Mouse (Mus musculus) midbrain, embryonic 16.5 days (tissue): Measurements from ENCODE around the gene Npas2. TPM values are rescaled to one million over a fixed set of nuclear protein-coding genes. Genes with fewer than 3 reads are reported as not detected.
A peak's percentile ranks its signal among the peaks of the same experiment; 100 is the strongest.

Experiments used
- ATAC-seq: fragments of 200-750 bp; cut with Nextera tagmentation; 2 replicates; pipeline ENCODE4 v1.8.0; 2017; ENCODE audit warnings: moderate TSS enrichment
- H3K27ac ChIP-seq: fragments of 300-500 bp; sonication (generic); 2 replicates; pipeline ENCODE4 v1.5.1; 2014; ENCODE audit warnings: mild to moderate bottlenecking, low read length, mixed read lengths
- H3K27me3 ChIP-seq: fragments of 300-500 bp; sonication (generic); 2 replicates; pipeline ENCODE4 v1.6.1; 2014; ENCODE audit warnings: low read depth, low read length, mixed read lengths; ENCODE audit not compliant: control insufficient read depth, insufficient read depth
- H3K36me3 ChIP-seq: fragments of 300-500 bp; sonication (generic); 2 replicates; pipeline ENCODE4 v1.6.1; 2014; ENCODE audit warnings: mild to moderate bottlenecking, low read length, moderate library complexity, mixed read lengths; ENCODE audit not compliant: control insufficient read depth, insufficient read depth
- H3K4me1 ChIP-seq: fragments of 300-500 bp; sonication (generic); 2 replicates; pipeline ENCODE4 v1.6.1; 2014; ENCODE audit warnings: mild to moderate bottlenecking, low read length, mixed read lengths; ENCODE audit not compliant: control insufficient read depth, insufficient read depth
- H3K4me2 ChIP-seq: fragments of 300-500 bp; sonication (generic); 2 replicates; pipeline ENCODE4 v1.6.1; 2014; ENCODE audit warnings: mild to moderate bottlenecking, low read length, mixed read lengths
- H3K4me3 ChIP-seq: fragments of 300-500 bp; sonication (generic); 2 replicates; pipeline ENCODE4 v1.5.1; 2014; ENCODE audit warnings: low read depth, mild to moderate bottlenecking, low read length, moderate library complexity, mixed read lengths
- H3K9ac ChIP-seq: fragments of 300-500 bp; sonication (generic); 2 replicates; pipeline ENCODE4 v1.6.1; 2014; ENCODE audit warnings: low read depth, low read length, mixed read lengths
- H3K9me3 ChIP-seq: fragments of 300-500 bp; sonication (generic); replicated peaks from 2 replicates; pipeline ENCODE4 v1.6.1; 2014; ENCODE audit warnings: mild to moderate bottlenecking, low read length, mixed read lengths; ENCODE audit not compliant: control insufficient read depth, poor library complexity, severe bottlenecking
- whole genome bisulfite sequencing: fragments of 180-500 bp; shearing (Covaris S2); extraction: QIAGEN DNeasy Blood & Tissue Kit; methylation state at CpG from one replicate; pipeline ENCODE4 v1.1.7; 2014; 5-methylcytosine and 5-hydroxymethylcytosine counted together
- polyA plus RNA-seq: library from polyadenylated mRNA; unstranded; fragments of >200 nt; fragmentation: Nextera tagmentation; extraction: Ambion mirVana; gene quantifications from 2 replicates; pipeline ENCODE4 v1.2.1, GENCODE M21; 2015

The Npas2 gene
- polyA plus RNA-seq, 1 experiment from 2014 or later = 0.54 TPM

DNA sequence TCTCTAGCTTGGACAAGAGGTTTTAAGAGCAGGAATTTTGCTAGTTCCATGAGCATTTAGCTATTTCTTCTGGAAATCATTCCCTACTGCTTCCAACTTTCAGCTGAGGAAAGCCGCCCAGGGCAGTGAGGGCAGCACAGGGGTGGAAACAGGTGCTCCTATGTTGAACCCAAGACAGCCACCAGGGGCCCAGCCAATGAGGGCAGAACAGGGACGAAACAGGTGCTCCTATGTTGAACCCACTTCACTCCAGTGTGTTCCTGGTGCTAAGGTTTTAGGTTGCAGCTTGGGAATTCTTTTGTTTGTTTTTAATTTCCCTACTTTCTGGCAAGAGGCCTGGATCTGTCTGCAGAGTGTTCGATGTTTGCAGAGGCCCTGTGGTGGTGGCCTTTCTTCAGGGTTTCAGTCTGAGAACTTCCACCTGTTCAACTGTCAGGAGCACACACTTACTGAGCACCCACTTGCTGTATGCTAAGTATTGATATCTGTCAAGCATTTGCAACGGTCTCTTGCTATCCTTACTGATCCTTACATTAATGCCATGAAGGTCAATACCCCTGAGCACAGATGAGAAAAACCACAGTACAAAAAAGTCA lies 109.6 kb downstream of the Npas2 start:
- Histone ChIP-seq H3K4me1 (no peaks in the 10 kb centered on the region), H3K9ac (no peak overlapping the region), H3K36me3 (no peaks in the 10 kb centered on the region), H3K4me2 (no peak overlapping the region), H3K9me3 (no peaks in the 10 kb centered on the region), H3K27me3 (no peaks in the 10 kb centered on the region), H3K4me3 (no peak overlapping the region), H3K27ac (no peak overlapping the region)
- no peak for ATAC-seq
- WGBS = 84% methylated on average over 4 of the region's 4 CpGs

DNA sequence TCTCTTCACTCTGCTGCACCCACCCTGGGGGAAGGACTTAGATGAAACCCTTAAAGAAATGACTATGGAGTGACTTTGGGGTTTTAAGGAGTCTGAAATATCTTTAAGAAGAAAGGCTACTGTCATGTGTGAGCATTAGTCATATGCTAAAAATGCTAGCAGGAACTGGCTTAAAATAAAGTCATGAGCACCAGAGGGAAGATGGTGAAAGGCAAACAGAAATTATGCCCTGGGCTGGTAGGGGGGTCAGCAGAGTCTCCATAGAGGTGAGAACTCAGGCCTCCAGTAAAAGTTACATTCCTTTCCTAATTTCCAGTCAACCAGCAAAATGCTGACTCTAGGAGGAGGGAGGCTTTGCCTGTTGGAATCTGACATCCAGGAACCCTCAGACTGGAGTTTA lies 113.8 kb downstream of the Npas2 start:
- Histone ChIP-seq H3K4me2 (no peak overlapping the region), H3K27me3 (no peaks in the 10 kb centered on the region), H3K9ac (no peak overlapping the region), H3K4me1 (peaks cover 2% of the 10 kb centered on the region), H3K36me3 (no peaks in the 10 kb centered on the region), H3K27ac (no peak overlapping the region), H3K4me3 (no peak overlapping the region), H3K9me3 (no peaks in the 10 kb centered on the region)
- ATAC-seq = no peak

DNA sequence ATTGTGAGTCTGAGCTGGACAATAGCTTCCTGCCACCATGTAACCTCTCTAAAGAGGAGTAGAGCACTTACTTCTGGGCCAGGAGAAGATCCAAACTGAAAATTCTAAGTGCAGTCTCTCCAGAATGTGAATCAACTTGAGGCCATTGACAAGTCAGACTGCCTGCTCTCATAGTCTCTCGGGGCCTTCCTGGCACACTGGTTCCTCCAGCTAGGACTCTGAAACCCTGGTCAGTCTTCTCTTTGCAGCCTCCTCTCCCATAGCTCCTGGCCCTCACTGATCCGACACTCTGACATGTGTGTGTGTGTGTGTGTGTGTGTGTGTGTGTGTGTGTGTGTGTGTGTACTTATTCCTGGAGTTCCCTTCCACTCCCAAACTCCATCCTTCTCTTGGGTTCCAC lies 114.4 kb downstream of the Npas2 start:
- WGBS = 72% methylated on average over 2 of the region's 2 CpGs
- no peak overlapping the region for H3K27ac ChIP-seq
- H3K27me3 ChIP-seq = no peaks in the 10 kb centered on the region
- no peaks in the 10 kb centered on the region for H3K36me3 ChIP-seq
- H3K4me1 ChIP-seq = peaks cover 7% of the 10 kb centered on the region
- H3K9me3 ChIP-seq = no peaks in the 10 kb centered on the region
- no peak overlapping the region for H3K4me2 ChIP-seq
- H3K9ac ChIP-seq = no peak overlapping the region
- H3K4me3 ChIP-seq = no peak overlapping the region
- ATAC-seq = no peak

DNA sequence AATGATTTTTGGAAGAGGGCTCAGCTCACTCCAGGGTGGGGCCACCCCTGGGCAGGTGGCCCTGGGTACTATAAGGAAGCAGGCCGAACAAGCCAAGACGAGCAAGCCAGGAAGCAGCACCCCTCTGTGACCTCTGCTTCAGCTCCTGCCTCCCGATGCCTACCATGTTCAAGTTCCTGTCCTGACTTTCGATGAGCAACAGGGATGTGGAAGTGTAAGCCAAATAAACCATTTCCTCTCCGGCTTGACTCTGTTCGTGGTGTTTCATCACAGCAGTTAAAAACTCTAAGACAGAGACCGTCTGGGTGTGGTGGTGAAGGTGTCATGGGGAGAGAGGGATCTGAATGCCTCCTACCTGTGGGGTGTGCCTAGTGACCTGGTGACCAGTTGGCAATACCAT lies 116.0 kb downstream of the Npas2 start:
- no peaks in the 10 kb centered on the region for H3K9me3 ChIP-seq
- no peak overlapping the region for H3K9ac ChIP-seq
- no peaks in the 10 kb centered on the region for H3K27me3 ChIP-seq
- H3K4me2 ChIP-seq = no peak overlapping the region
- no peak for ATAC-seq
- H3K36me3 ChIP-seq = no peaks in the 10 kb centered on the region
- 91% methylated on average over 7 of the region's 7 CpGs for WGBS
- no peak overlapping the region for H3K4me3 ChIP-seq
- H3K4me1 ChIP-seq = peaks cover 11% of the 10 kb centered on the region
- H3K27ac ChIP-seq = no peak overlapping the region

DNA sequence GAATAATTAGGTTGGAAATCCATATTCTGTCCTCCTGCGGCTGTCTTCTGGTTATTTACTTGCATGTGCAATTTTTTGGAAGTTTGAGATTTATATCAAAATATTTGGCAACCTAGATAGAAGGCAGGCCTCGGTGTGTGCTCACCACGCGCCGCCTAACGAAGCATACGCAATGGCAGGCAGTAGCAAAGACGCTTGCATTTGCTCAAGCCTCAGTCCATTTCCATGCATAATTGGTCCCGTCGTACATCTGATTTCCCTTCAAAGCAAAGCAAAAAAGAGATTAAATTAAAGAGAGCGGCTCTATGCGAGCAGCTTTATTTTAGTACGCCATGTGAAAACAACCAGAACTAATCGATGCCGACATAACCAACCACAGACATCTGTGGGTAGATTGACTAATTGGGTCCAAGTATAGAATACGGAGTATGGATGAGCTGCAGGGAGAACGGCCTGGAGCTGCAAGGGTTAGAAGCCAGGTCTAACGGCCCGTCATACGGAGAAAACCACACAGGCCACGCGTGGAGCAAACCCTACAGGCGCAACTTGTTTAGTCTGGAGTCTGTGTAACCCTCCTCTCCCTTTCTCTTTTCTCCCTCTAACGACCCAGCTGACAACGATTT lies 118.9 kb downstream of the Npas2 start:
- Histone ChIP-seq H3K27me3 (no peaks in the 10 kb centered on the region), H3K4me3 (peak overlapping the region; percentile 14), H3K36me3 (no peaks in the 10 kb centered on the region), H3K4me1 (peaks cover 11% of the 10 kb centered on the region), H3K27ac (no peak overlapping the region), H3K4me2 (peak overlapping the region; percentile 41), H3K9me3 (no peaks in the 10 kb centered on the region), H3K9ac (peak overlapping the region; percentile 20; the same call in 1 of the 2 replicates)
- ATAC-seq = peak; percentile 64
- 31% methylated on average over 25 of the region's 25 CpGs for WGBS

DNA sequence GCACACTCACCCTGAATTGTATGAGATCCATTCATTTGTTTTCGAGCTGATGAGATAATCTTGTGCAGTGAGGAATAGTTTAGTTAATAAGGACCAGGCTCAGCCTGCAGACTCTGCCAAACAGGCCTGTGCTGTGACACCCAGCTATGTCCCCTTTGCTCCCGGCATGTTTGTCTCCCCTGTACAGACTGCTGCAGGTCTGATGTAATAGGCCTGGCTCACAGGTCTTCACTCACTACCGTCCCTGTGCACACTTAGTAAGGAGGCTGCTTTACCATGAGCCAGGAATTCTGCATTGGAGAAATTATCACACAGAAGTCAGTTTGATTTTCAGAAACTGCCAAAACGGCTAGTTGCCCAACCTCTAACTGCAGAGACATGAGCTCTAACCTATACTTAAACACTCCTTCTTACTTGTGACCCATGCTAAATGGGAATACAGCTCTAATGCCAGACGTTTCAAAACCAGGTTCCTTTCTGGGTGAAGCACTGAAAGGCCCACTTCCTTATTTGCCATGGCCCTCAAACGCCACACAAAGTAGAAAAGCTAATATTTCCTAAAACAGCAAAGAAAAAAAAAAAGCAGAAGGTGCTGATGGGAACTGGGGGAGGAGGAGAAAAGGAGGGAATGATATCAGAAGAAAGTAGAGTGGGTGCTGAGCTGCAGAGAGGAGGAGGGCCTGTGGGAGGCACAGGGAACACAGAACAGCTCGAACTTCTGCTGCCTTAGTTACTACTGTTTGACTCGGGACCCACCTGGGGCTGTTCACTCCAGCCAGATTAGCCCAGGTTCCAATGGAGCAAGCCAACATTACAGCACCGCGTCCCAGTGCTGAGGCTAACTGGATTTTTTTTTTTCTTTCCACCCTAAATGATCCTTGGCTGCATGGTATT lies 120.1 kb downstream of the Npas2 start:
- Histone ChIP-seq H3K9me3 (no peaks in the 10 kb centered on the region), H3K4me3 (no peak overlapping the region), H3K27me3 (no peaks in the 10 kb centered on the region), H3K4me1 (peaks cover 11% of the 10 kb centered on the region), H3K36me3 (no peaks in the 10 kb centered on the region), H3K27ac (no peak overlapping the region), H3K4me2 (no peak overlapping the region), H3K9ac (no peak overlapping the region)
- 77% methylated on average over 10 of the region's 10 CpGs for WGBS
- no peak for ATAC-seq

DNA sequence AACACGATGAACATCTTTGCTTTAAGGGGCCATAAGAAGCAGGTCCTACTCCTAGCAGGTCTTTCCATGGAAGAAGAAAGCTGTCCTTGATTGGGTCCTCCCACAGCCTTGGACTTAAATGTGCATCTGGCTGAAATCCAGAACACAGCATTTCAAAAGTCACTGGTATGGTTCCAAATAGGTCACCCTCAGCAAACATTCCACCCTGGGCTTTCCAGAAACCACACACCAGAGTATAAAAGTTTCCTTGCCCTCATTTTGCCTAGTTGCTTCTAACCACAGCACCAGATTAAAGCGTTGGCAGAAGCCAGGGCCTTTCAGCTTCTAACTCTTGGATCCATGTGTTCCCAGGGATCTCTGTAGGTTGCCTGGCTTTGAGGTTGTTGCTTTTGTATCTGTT lies 124.4 kb downstream of the Npas2 start:
- no peaks in the 10 kb centered on the region for H3K27me3 ChIP-seq
- no peak overlapping the region for H3K4me2 ChIP-seq
- peaks cover 5% of the 10 kb centered on the region; the same call in 1 of the 2 replicates for H3K4me1 ChIP-seq
- no peaks in the 10 kb centered on the region for H3K9me3 ChIP-seq
- no peak for ATAC-seq
- no peak overlapping the region for H3K27ac ChIP-seq
- WGBS = 86% methylated on average over 2 of the region's 2 CpGs
- H3K4me3 ChIP-seq = no peak overlapping the region
- H3K9ac ChIP-seq = no peak overlapping the region
- no peaks in the 10 kb centered on the region for H3K36me3 ChIP-seq

DNA sequence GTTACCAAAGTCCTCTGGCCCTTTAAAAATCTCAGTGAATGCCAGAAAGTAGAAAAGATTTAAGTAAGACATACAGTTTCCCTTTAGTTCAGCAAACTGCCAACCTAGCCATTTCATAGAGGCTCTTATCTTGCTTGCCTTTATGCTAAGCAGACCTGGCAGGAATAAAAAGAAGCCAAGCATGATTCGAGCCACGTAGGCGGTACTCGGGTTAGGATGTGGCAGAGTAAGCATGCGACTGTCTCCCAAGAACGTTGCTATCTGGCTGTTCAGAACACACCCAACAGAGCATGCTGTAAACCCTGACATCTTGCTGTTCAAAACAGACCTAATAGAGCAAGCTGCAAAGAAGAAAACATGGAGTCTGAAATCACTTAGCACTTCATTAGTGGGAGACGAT lies 125.3 kb downstream of the Npas2 start:
- no peaks in the 10 kb centered on the region for H3K9me3 ChIP-seq

DNA sequence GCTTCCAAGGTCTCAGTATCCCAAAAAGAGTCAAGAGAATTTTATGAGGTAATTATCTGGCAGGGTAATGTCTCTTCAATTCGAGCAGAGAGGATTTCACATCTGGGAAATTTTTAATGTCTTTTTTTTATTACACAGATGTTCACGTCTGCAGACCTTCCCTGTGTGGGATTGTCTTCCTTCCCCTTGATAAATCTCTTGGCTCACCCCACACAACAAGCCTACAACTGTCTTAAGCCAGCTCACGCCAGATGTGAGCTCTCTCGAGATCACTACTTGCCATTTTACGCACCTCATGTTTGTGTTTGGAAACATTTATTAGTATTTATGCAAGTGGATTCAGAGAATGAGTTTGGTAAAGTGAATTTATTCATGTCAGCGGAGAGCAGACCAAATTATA lies 128.4 kb downstream of the Npas2 start:
- no peak overlapping the region for H3K4me2 ChIP-seq
- H3K9me3 ChIP-seq = no peaks in the 10 kb centered on the region
- no peaks in the 10 kb centered on the region for H3K27me3 ChIP-seq
- H3K4me1 ChIP-seq = no peaks in the 10 kb centered on the region
- no peaks in the 10 kb centered on the region for H3K36me3 ChIP-seq
- no peak overlapping the region for H3K9ac ChIP-seq
- WGBS = 77% methylated on average over 6 of the region's 6 CpGs
- ATAC-seq = no peak
- no peak overlapping the region for H3K4me3 ChIP-seq
- H3K27ac ChIP-seq = no peak overlapping the region

More for the DNA sequence above, 125.3 kb downstream of the Npas2 start:
- no peak overlapping the region for H3K27ac ChIP-seq
- no peak for ATAC-seq
- H3K27me3 ChIP-seq = no peaks in the 10 kb centered on the region
- H3K4me2 ChIP-seq = no peak overlapping the region
- H3K36me3 ChIP-seq = no peaks in the 10 kb centered on the region
- 88% methylated on average over 7 of the region's 7 CpGs for WGBS
- H3K4me1 ChIP-seq = no peaks in the 10 kb centered on the region
- H3K4me3 ChIP-seq = no peak overlapping the region
- no peak overlapping the region for H3K9ac ChIP-seq
